Mouse (Mus musculus) cerebellum, postnatal 25 days (tissue): ENCODE data around the gene Psenen.

Experiments
- DNase-seq, 2 experiments: peaks; one replicate each; pipeline ENCODE4 v3.0.0; 2021; ENCODE audit warnings: mixed read lengths in 2 of 2

Psenen gene

GRCm38 (mm10) chr7:30515003-30515760 lies 48.2 kb downstream of the Psenen start:
- no peak for DNase-seq
